Mouse (Mus musculus): Measurements from ENCODE around the gene Caly. TPM values are rescaled to one million over a fixed set of nuclear protein-coding genes. Genes with fewer than 3 reads are reported as not detected.

The Caly gene
- polyA plus RNA-seq, 1 experiment from 2014 or later, result 2.1 TPM

GRCm38 (mm10) chr7:140104009-140104408 is 21.7 kb upstream of the Caly start:
- no peak for DNase-seq (ENCODE audit: extremely low spot score, low spot score)
- H3K27ac ChIP-seq, result no peak overlapping the region
- peaks cover 25% of the 10 kb centered on the region for H3K27me3 ChIP-seq (ENCODE audit: poor library complexity, severe bottlenecking)
- H3K4me3 ChIP-seq, result no peak overlapping the region
- H3K9me3 ChIP-seq, result no peaks in the 10 kb centered on the region
- 82% methylated on average over 4 of the region's 4 CpGs for WGBS
- H3K4me1 ChIP-seq, result peaks cover 19% of the 10 kb centered on the region
- H3K36me3 ChIP-seq (replicated peaks), result peaks cover 39% of the 10 kb centered on the region

- Histone ChIP-seq H3K27ac (peak within 1 kb of the TSS; percentile 70), H3K4me3 (peak within 1 kb of the TSS; percentile 58), H3K9me3 (no peaks in the 10 kb centered on the region), H3K4me1 (peaks cover 19% of the 10 kb centered on the region), H3K27me3 (ENCODE audit: poor library complexity, severe bottlenecking) (peaks cover 25% of the 10 kb centered on the region), H3K36me3 (replicated peaks) (peaks cover 23% of the 10 kb centered on the region)
- 2% methylated on average over 30 of the region's 30 CpGs for WGBS
- peak; percentile 75 for DNase-seq (ENCODE audit: extremely low spot score, low spot score)
These were observed 19.9 kb upstream of the Caly start, which contains the start of gene Fuom for GRCm38 (mm10) chr7:140101993-140102860. Fuom (minus strand) TSS chr7:140102441.

GRCm38 (mm10) chr7:140101498-140101897 is 19.1 kb upstream of the Caly start:
- WGBS, result 79% methylated on average over 10 of the region's 10 CpGs
- H3K9me3 ChIP-seq, result no peaks in the 10 kb centered on the region
- H3K36me3 ChIP-seq (replicated peaks), result peaks cover 16% of the 10 kb centered on the region
- H3K27ac ChIP-seq, result peak overlapping the region; percentile 70; the same call in 1 of the 2 replicates
- H3K4me1 ChIP-seq, result peaks cover 19% of the 10 kb centered on the region
- H3K4me3 ChIP-seq, result peak overlapping the region; percentile 58
- DNase-seq (ENCODE audit: extremely low spot score, low spot score), result no peak
- peaks cover 25% of the 10 kb centered on the region for H3K27me3 ChIP-seq (ENCODE audit: poor library complexity, severe bottlenecking)

- Histone ChIP-seq H3K36me3 (replicated peaks) (no peaks in the 10 kb centered on the region), H3K27me3 (ENCODE audit: poor library complexity, severe bottlenecking) (peaks cover 25% of the 10 kb centered on the region), H3K27ac (no peak overlapping the region), H3K9me3 (no peaks in the 10 kb centered on the region), H3K4me1 (peaks cover 19% of the 10 kb centered on the region), H3K4me3 (no peak overlapping the region)
- WGBS, result 85% methylated on average over 1 of the region's 1 CpGs
- DNase-seq (ENCODE audit: extremely low spot score, low spot score), result no peak
These were observed 16.1 kb upstream of the Caly start for GRCm38 (mm10) chr7:140098466-140098865.

- no peak overlapping the region for H3K27ac ChIP-seq
- DNase-seq (ENCODE audit: extremely low spot score, low spot score), result no peak
- peaks cover 2% of the 10 kb centered on the region; the same call in 1 of the 2 replicates for H3K4me1 ChIP-seq
- no peaks in the 10 kb centered on the region for H3K9me3 ChIP-seq
- H3K36me3 ChIP-seq (replicated peaks), result no peaks in the 10 kb centered on the region
- no peak overlapping the region for H3K4me3 ChIP-seq
- peaks cover 10% of the 10 kb centered on the region for H3K27me3 ChIP-seq (ENCODE audit: poor library complexity, severe bottlenecking)
These were observed 13.7 kb upstream of the Caly start for GRCm38 (mm10) chr7:140096055-140096454.

GRCm38 (mm10) chr7:140095556-140095955 is 13.2 kb upstream of the Caly start:
- H3K9me3 ChIP-seq, result no peaks in the 10 kb centered on the region
- H3K36me3 ChIP-seq (replicated peaks), result no peaks in the 10 kb centered on the region
- H3K4me1 ChIP-seq, result no peaks in the 10 kb centered on the region; the same call in 1 of the 2 replicates
- H3K27ac ChIP-seq, result no peak overlapping the region
- H3K27me3 ChIP-seq (ENCODE audit: poor library complexity, severe bottlenecking), result peaks cover 5% of the 10 kb centered on the region
- DNase-seq (ENCODE audit: extremely low spot score, low spot score), result no peak
- no peak overlapping the region for H3K4me3 ChIP-seq
- WGBS, result 61% methylated on average over 1 of the region's 1 CpGs

GRCm38 (mm10) chr7:140094954-140095353 is 12.6 kb upstream of the Caly start:
- 67% methylated on average over 5 of the region's 5 CpGs for WGBS
- H3K9me3 ChIP-seq, result no peaks in the 10 kb centered on the region

GRCm38 (mm10) chr7:140092924-140093528 is 10.7 kb upstream of the Caly start, which contains the start of gene Prap1:
Prap1 (plus strand) TSS chr7:140093395.
- 74% methylated on average over 5 of the region's 5 CpGs for WGBS
- Histone ChIP-seq H3K4me1 (no peaks in the 10 kb centered on the region; the same call in 1 of the 2 replicates), H3K4me3 (no peak within 1 kb of the TSS), H3K36me3 (replicated peaks) (no peaks in the 10 kb centered on the region), H3K27me3 (ENCODE audit: poor library complexity, severe bottlenecking) (no peaks in the 10 kb centered on the region), H3K9me3 (no peaks in the 10 kb centered on the region), H3K27ac (no peak within 1 kb of the TSS)
- no peak for DNase-seq (ENCODE audit: extremely low spot score, low spot score)

More at GRCm38 (mm10) chr7:140094954-140095353, 12.6 kb upstream of the Caly start:
- Histone ChIP-seq H3K27ac (no peak overlapping the region), H3K36me3 (replicated peaks) (no peaks in the 10 kb centered on the region), H3K4me1 (no peaks in the 10 kb centered on the region; the same call in 1 of the 2 replicates), H3K4me3 (no peak overlapping the region), H3K27me3 (ENCODE audit: poor library complexity, severe bottlenecking) (0 out of 2 replicates have a peak, but pooled peaks cover 4% of the 10 kb centered on the region)
- no peak for DNase-seq (ENCODE audit: extremely low spot score, low spot score)

- WGBS, result 80% methylated on average over 10 of the region's 10 CpGs
- DNase-seq (ENCODE audit: extremely low spot score, low spot score), result no peak
- Histone ChIP-seq H3K4me3 (no peak overlapping the region), H3K9me3 (no peaks in the 10 kb centered on the region), H3K36me3 (replicated peaks) (no peaks in the 10 kb centered on the region), H3K27ac (no peak overlapping the region), H3K27me3 (ENCODE audit: poor library complexity, severe bottlenecking) (no peaks in the 10 kb centered on the region), H3K4me1 (peaks cover 2% of the 10 kb centered on the region; the same call in 1 of the 2 replicates)
These were observed 8.3 kb upstream of the Caly start for GRCm38 (mm10) chr7:140090601-140091000.

- no peaks in the 10 kb centered on the region for H3K9me3 ChIP-seq
- WGBS, result 13% methylated on average over 20 of the region's 20 CpGs
- DNase-seq (ENCODE audit: extremely low spot score, low spot score), result no peak
- peaks cover 36% of the 10 kb centered on the region for H3K4me1 ChIP-seq
- peak overlapping the region; percentile 49 for H3K4me3 ChIP-seq
- no peaks in the 10 kb centered on the region for H3K36me3 ChIP-seq (replicated peaks)
- H3K27ac ChIP-seq, result no peak overlapping the region
- H3K27me3 ChIP-seq (ENCODE audit: poor library complexity, severe bottlenecking), result peaks cover 49% of the 10 kb centered on the region
These were observed 723 bp downstream of the Caly start for GRCm38 (mm10) chr7:140081408-140082241.

- DNase-seq (ENCODE audit: extremely low spot score, low spot score), result peak; percentile 89
- Histone ChIP-seq H3K27ac (peak overlapping the region; percentile 79), H3K9me3 (no peaks in the 10 kb centered on the region), H3K4me3 (peak overlapping the region; percentile 49), H3K4me1 (peaks cover 36% of the 10 kb centered on the region), H3K36me3 (replicated peaks) (no peaks in the 10 kb centered on the region), H3K27me3 (ENCODE audit: poor library complexity, severe bottlenecking) (peaks cover 56% of the 10 kb centered on the region)
- 4% methylated on average over 24 of the region's 24 CpGs for WGBS
These were observed 1.7 kb downstream of the Caly start for GRCm38 (mm10) chr7:140080503-140081156.

- no peak overlapping the region for H3K27ac ChIP-seq
- peaks cover 59% of the 10 kb centered on the region for H3K27me3 ChIP-seq (ENCODE audit: poor library complexity, severe bottlenecking)
- peak; percentile 77 for DNase-seq (ENCODE audit: extremely low spot score, low spot score)
- no peaks in the 10 kb centered on the region for H3K36me3 ChIP-seq (replicated peaks)
- no peaks in the 10 kb centered on the region for H3K9me3 ChIP-seq
- peaks cover 36% of the 10 kb centered on the region for H3K4me1 ChIP-seq
- WGBS, result 6% methylated on average over 5 of the region's 5 CpGs
- H3K4me3 ChIP-seq, result no peak overlapping the region
These were observed 3.6 kb downstream of the Caly start for GRCm38 (mm10) chr7:140078711-140079110.

All from forebrain, embryonic 10.5 days (tissue).